Mouse (Mus musculus): ENCODE measurements around the gene Wdr26.

Wdr26 gene

DNA sequence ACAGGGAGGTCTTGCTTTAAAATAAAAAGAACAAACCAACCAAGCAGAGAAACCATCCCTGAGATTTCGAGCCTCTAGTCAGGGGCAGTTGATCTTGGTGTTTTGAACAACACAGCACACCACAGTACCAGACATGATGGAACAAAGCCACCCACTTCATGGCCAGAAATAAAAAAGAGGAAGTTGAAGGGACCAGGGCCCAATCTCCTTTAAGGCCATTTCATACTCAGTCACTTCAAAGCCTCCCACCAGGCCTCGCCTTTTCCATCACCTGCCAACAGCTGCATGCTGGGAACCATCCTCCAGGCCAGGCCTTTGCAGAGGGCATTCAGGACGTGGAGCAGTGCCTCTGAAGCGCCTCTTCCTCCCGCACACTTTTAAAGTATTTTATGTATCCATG is 25.5 kb upstream of the Wdr26 start:
- DNase-seq (ENCODE audit: low spot score) = no peak

DNA sequence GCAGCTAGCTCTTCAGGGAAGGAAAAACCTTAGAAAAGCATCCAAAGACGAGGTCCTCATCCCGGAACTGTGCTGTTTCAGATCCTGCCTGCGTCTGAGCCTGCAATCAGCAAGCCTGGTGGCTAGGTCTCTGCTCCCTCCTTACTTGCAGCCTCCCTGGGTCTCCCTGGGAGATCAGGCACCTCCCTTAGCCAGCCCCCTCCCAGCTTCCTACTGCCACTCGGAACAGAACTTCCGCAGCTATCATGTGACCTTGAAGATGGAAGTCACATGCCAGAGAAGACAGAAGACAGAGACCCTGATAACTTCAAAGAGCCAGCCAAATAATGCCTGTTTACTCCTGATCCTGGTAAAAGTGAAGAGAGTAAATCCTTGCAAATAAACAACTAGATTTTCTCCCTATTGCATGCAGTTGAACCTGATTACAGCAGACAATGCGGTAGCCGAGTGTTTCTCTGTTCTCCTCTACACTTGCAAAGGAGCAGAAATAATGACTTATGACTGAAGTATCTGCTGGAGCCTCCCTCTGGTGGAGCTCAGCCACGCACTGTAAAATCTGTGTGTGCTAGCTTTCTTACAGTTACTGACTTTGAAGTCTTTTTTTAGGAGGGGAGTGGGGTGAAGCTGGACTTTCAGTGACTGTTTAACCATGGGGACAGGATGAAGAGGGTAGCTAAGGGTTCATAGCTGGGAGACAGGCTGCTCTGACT is 22.7 kb upstream of the Wdr26 start:
- peak; percentile 45 for DNase-seq (ENCODE audit: low spot score)

DNA sequence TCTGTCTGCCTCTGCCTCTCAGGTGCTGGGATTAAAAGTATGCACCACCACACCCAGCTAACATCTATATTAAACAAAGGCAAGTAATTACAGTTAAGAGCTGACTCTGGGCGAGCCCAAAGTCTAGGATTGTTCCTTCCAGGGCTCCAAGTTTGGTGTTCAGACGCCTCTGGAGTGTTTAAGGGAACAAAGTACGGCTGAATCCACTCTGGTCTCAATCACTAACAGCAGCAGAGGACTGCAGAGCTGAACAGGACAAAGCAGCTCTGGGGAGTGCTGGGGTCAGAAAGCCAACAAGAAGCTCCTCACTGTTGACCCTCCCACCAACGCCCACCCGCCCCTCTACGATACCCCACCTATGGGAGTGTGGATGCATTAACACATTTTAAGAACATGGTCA is 21.9 kb upstream of the Wdr26 start:
- no peak for DNase-seq (ENCODE audit: low spot score)

DNA sequence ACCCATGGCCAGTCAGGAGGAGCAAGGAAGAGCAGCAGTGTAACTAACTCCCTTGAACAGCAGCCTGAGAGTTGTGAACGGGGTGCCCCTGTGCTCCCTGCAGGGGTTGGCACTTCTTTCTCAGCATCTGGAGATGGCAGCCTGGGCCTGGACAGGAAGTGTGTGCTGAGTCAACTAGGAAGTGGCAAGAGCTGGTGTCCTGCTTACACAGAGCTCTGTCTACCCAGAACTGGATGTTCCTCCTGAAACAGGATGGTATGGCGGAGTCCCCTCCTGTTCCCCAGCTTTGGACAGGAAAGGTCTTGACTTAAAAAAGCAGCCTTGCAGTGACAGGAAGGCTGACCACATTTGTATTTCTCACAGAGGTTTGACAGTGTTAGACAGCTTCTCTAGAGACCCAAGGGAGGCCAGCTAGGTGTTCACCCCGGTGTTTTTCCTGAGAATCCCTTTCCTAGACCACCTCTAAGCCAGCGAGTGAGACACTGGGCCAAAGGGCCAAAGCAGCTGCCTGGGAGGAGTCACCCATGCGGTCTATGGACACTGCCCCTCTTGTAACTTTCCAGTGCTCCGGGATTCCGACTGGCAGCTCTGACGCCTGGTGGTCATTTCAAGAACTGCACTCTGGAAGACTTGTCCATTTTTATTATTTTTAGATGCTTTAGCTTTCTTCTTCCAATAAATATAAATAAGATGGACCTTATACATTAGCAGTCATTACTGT is 20.7 kb upstream of the Wdr26 start:
- peak; percentile 63 for DNase-seq (ENCODE audit: low spot score)

DNA sequence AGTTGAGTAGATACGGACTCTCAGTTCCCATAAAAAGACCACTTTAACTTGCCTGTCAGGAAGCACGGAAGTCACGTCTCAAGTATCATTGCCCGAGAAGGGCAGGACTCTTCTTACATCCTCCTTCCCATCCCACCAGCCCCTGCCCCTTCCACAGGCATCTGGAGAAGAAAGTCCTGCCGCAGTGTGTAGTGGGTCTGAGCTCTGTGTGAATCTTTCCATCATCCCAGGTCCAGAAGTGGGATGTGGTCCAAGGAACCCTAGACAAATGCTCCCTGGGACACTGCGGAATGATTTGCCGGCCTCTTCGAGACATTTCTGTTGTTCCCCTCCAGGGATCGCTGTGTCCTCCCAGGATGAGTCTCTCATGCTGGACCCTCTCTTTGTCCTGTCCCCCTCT is 20.0 kb upstream of the Wdr26 start:
- no peak for DNase-seq (ENCODE audit: low spot score)

DNA sequence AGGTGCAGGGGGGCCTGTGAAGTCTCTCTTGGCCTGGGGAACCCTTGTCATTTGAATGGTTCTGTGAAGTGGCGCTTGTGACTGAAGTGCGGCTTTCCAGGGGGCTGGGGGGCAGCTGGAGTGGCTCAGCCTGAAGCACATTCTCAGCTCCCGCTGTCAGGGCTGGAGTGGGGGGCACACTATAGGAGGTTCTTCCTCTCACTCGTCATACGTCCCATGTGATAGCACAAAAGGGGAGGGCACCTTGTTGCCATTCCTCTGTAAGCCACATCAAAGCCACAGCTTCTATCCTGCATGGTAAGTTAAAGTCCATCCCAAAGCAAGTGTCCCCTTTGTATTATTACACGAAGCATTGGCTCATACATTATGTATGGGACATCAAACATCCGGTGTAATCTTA is 19.5 kb upstream of the Wdr26 start:
- no peak for DNase-seq (ENCODE audit: low spot score)

DNA sequence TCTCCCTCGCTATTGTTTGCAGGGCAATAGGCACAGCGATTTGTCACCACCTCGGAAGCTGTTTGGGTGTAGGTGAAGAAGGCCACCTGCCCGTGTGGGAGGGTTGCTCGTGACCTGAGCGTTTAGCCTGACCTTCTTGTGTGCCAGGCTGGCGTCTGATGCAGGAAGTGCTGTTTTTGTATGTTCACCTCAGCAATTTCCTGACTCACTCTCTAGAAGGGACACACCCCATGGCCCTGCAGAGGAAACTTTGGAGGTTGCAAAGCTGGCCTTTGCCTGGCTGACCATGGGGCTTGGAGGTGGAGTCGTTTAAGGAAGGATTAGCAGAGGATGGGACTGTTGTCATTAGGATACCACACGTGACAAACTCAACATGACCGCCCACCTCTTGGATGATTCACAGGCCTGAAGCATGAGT is 18.9 kb upstream of the Wdr26 start:
- DNase-seq (ENCODE audit: low spot score) = no peak

DNA sequence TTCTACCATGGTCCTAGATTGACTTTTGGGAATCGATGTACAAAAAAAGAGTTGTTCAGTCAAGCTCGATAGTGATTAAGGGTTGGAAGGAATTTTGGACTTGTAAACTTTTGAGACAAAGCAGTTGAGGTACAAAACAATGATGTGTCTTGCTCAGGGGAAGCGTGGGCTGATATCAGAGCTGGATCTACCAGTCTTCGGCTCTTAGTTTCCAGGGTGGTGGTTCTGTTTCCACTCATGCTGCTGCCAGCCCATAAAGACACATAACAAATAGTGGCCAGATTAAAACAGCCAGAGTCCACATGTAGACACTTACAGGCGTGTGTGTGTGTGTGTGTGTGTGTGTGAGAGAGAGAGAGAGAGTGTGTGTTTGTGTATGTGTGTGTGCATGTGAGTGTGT is 17.2 kb upstream of the Wdr26 start:
- DNase-seq (ENCODE audit: low spot score) = no peak

DNA sequence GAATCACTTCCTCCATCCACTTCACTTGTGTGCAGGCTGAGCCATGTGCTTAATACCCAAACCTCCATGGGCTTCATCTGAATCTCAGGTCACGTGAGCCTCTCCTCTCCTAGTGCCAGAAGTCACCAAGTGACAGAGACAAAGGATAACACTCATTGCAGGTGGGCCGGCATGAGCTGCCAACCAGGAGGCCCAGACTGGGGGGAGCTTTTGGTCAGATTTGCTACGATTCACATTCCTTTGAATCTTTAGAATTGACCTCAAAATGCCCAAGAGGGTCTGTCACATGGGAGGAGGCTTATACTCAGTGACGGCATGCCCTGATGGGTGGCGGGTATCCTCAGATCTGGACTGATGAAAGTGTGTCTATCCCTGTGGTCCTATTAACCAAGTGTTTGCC is 16.8 kb upstream of the Wdr26 start:
- no peak for DNase-seq (ENCODE audit: low spot score)

DNA sequence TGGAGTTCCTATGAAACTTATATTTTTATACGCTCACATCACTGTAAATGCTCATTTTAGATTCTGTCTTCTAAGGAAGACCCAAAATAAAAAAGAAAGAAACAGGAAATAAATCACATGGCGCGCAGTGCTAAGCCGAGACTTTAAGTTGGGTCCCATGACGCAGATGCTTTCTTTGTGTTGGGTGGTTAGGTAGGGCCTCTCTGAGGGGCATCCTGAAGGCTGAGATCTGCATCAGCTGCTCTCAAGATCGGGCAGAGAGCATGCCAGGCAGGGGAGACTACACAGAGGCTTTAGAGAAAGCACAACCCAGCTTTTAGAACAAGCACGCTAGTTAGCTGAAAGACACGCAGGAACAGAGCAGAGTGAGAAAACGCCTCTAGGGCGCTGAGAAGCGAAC is 16.0 kb upstream of the Wdr26 start:
- no peak for DNase-seq (ENCODE audit: low spot score)

DNA sequence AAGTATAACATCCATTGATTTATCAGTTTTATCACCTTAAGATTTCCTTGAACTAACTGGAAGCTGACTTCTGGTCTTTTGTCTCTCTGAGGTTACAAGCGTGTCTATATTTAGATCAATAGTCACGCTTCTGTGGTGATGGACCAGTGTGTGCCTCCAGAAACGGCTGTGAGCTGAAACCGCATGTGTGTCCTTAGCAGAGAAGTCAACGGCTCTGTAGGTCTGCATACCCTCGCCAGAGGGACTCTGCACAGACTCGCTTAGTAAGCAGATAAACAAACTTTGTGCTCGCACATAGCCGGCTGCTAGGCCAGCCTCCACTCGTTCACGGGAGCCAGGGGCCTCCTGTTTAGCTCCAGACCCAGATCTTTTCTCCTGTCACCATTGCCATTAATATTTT is 15.0 kb upstream of the Wdr26 start:
- DNase-seq (ENCODE audit: low spot score) = no peak

DNA sequence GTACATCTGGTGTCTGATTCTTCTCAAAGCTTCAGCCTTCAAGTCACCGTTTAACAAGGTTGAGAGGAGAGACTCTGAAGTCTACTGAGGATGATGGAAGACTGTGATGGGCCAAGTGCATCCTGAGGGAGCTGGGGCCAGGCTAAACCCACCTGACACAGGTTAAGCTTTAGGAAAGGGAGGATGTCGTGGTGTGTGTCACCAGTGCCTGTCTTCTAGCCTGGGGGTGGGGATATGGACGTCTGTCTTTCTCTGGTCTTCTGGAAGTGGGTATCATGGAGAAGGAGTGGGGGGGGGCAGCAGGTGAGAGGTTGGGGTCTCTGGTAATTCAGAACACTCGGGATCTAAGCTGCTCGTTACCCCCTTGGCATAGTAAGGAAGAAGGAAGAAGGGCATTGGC is 13.5 kb upstream of the Wdr26 start:
- no peak for DNase-seq (ENCODE audit: low spot score)

DNA sequence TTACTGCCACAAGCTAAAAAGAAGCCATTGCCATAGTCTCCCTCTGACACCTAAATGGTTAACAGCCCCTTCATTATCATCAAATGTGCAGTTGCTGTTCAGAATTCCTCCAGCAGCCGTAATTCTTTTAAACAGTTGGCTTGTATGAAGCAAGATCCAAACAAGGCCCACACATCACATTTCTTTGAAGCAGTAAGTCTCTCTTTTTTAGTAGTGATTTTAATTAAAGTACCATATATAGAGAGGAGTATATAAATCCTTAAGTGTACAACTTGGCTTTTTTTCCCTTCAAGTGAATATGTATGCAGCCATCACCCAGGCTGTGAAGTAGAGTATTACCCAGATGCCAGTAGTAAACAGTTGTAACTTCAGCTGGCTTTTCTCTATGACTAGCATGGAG is 10.2 kb upstream of the Wdr26 start:
- no peak for DNase-seq (ENCODE audit: low spot score)

DNA sequence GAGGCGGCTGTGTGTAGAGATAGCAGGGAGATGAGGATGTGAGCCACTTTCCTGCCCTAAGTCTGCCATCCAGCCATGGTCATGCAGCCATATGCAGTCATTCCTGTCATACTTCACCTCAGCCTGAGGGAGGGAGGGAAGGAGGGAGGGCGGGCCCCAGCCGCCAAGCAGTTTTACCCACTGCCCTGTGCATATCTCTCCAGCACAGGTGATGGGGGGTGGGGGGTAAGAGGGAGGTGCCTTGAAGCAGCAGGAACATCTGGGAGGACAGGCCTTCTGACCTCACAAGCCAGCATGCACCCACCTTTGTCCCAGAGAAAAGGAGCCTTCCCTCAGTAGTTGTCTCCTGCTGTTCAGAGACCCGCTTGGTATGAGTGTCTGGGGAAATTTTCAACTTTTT is 4.5 kb upstream of the Wdr26 start:
- DNase-seq (ENCODE audit: low spot score) = no peak

DNA sequence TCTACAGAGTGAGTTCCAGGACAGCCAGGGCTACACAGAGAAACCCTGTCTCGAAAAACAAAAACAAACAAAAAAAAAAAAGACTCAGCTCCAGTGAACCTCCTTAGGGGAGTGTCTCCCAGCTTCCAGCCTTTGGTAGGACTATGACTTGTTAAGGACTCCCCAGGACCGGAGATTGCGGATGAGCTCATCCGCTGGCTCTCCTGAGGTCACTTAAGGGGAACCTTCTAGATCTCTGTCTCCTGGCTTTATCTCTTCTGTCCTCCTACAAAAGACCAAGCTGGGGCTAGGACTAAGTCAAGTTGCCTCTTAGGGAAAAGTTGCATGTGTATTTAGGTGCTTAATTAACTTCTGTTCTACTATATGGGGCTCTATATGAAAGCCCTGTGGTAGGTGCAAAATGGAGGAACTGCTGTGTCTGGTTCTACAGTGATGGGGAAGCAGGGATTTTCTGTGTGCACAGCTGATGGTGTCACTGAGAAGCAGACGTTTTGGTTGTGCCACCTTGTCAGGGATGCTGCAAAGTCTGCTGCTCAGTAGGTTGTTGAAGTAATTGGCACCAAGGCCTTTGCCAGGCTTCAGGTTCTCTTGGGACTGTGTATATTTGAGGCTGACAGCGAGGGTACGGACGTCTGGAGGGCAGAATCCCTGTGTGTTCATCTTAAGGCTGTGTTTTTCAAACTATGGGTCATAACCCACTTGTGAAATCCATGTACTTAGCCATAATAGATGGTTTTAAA is 2.7 kb upstream of the Wdr26 start:
- DNase-seq (ENCODE audit: low spot score) = no peak

DNA sequence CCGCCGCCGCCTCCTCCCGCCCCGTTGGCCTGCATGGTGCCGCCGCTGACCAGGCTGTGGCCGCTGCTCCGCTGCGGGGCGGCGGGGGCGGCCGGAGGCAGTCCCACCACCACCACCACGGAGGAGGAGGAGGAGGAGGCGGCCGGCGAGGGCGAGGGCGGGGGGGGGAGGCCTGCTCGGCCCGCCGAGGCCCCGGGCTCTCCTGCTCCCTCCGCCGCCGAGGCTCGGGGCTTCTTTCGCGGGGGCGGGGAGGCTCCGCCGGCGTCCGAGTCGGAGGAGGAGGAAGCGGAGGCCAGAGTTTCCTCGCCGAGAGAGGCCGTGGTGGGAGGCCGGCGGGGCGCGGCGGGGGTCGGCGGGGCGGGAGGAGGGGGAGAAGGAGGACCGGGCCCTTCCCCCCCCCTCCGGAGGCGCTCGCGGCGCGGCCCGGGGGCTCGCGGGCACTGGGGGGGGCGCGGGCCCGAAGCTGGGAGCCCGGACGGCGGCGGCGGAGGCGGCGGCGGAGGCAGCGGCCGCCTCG is 340 bp downstream of the Wdr26 start:
- DNase-seq (ENCODE audit: low spot score) = peak; percentile 67

DNA sequence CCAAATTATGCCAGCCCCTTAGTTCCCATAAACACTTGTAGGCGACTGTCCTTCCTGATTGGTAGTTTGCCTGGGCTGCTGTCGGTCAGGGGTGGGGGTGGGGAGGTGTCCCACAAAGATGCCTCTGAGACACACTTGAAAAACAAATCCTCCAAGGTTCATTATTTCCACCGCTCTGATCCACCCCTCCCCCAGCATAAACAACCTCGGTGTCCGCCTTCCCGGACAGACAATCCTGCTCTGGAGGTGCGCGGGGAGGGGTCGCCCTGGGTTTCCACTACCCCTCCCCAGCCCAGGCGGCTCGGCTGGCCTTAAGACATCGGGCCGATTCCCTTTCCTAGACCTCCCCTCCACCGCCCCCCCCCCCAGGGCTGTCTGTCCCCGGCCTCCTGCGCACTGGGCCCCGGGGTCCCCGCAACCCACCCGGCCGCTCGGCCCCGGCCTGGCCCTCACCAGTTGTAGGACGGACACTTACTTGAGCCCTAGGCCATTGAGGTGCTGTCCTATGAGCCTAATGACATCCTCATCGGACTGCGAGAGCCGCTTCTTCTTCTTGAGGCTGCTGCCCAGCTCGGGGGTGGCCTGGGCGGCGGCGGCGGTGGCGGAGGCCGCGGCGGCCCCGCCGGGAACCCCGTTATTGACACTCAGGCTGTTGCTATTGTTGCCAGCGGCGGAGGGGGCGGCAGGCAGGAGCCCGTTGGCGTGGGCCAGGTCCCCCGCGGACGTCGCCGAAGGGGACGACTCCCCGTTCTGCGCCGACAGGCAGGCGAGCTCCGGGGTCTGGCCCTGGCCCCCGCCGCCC is 999 bp downstream of the Wdr26 start:
- DNase-seq (ENCODE audit: low spot score) = peak; percentile 57

DNA sequence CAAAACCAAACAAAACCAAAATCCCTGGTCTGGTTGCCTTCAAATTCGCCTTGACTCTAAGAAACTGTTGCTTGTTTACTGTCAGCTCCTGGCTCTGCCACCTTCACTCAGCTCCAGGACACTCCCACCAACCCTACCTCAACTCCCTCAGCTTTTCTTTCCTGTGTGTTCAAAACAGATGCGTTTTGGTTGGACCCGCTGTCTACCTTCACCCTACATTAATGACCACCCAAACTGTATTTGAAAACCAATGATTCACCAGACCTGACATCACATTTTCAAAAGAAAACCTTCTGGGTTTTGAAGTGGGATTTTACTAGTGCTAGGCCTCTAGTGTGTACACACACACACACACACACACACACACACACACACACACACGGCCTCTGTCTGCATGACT is 1.7 kb downstream of the Wdr26 start:
- no peak for DNase-seq (ENCODE audit: low spot score)

DNA sequence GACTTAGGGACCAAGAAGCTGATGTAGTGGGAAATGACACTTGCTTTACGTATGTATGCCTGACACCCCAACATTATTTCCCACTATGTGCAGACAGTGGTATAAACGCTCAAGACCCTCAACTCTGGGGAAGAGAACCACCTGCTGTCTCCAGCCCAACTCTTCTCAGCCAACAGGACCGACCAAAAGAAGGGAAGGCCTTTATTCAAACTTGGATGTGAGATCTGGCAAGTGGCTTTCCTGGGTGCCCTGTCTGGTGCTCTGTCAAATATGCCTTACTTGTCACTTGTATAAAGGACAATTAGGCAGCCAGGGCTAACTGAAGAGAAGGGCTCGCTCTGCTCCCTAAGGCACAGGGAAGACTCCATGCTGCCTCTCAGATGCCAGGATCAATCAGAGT is 12.4 kb downstream of the Wdr26 start:
- no peak for DNase-seq (ENCODE audit: low spot score)

DNA sequence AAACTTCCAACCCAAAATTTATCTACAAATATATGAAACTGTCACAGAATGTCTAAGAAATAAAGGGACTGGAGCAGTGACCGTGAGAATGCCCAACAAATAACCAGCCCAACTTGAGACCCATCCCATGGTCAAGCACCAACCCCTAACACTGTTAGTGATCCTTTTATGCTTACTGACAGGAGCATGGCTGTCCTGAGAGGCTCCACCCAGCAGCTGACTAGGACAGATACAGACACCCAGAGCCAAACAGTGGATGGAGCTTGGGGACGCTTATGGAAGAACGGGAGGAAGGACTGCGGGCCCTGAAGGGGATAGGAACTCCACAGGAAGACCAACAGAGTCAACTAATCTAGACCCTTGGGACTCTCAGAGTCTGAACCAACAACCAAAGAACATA is 22.9 kb downstream of the Wdr26 start:
- DNase-seq (ENCODE audit: low spot score) = no peak

DNA sequence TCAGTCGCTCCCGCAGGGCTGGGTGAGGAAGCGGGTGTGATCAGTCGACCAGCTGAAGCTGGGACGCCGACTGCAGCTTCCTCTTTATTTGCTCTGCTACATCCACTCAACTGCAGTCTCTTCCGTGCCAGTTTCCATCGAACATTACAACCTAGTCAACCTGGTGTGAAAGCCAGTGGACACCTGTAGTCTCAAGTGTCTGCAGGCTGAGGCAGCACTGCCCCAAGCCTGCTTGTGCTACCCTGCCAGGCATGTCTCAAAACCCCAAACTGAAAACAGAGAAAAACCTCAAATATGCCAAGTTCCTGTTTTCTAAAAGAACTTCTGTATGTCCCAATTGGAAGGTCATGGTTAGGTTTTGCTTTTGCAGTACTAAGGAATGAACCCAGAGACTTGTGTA is 41.6 kb downstream of the Wdr26 start:
- DNase-seq (ENCODE audit: low spot score) = no peak

DNA sequence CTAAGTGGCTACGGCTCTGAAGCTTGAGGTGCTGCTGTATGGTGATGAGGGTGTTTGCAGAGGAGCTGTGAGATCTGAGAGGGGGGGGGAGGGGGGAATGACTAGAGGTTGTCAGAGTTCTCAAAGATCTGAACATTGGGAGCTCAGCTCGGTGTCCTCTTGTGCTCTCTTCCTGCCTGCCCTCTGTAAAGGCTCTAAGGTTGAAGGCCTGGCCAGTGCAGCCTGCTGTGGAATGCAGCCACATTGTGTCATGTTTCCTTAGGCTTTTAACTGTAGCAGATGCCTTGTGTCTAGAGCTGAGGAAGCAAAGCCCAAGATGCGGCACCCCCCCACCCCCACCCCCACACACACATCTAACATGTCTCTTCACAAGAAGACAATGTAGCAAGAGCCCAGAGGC is 43.4 kb downstream of the Wdr26 start:
- peak; percentile 40 for DNase-seq (ENCODE audit: low spot score)
